Mouse (Mus musculus) embryonic fibroblast, embryonic 13.5 days (primary cell): ENCODE data around the gene Cux2. TPM values are rescaled to one million over a fixed set of nuclear protein-coding genes. Genes with fewer than 3 reads are reported as not detected.

Source experiments
- H3K27ac ChIP-seq: 2 replicates; pipeline ENCODE4 v1.5.1; 2012; ENCODE audit warnings: low read length, control low read depth, inconsistent platforms; ENCODE audit not compliant: insufficient read depth
- H3K4me1 ChIP-seq: 2 replicates; pipeline ENCODE4 v1.6.1; 2011; ENCODE audit warnings: low read length; ENCODE audit not compliant: control insufficient read depth, insufficient read depth
- H3K4me3 ChIP-seq: 2 replicates; pipeline ENCODE4 v1.5.1; 2011; ENCODE audit warnings: mild to moderate bottlenecking, control low read depth, low read length; ENCODE audit not compliant: insufficient read depth
- CTCF ChIP-seq: IDR thresholded peaks from 2 replicates; pipeline ENCODE4 v1.5.1; 2011; ENCODE audit warnings: mild to moderate bottlenecking, control low read depth, low read length, moderate library complexity, borderline replicate concordance; ENCODE audit not compliant: insufficient read depth
- POLR2A ChIP-seq: IDR thresholded peaks from 2 replicates; pipeline ENCODE4 v1.6.1; 2011; ENCODE audit warnings: low read depth, mild to moderate bottlenecking, control low read depth, low read length, moderate library complexity
- polyA plus RNA-seq: library from polyadenylated mRNA; stranded (reverse); fragments of >200 nt; gene quantifications from 2 replicates; pipeline ENCODE4 v1.2.4, GENCODE M21; 2011; ENCODE audit warnings: low read depth; ENCODE audit not compliant: missing spikeins, insufficient read length

Cux2 gene
- polyA plus RNA-seq, 1 experiment, result 1.0 TPM

DNA sequence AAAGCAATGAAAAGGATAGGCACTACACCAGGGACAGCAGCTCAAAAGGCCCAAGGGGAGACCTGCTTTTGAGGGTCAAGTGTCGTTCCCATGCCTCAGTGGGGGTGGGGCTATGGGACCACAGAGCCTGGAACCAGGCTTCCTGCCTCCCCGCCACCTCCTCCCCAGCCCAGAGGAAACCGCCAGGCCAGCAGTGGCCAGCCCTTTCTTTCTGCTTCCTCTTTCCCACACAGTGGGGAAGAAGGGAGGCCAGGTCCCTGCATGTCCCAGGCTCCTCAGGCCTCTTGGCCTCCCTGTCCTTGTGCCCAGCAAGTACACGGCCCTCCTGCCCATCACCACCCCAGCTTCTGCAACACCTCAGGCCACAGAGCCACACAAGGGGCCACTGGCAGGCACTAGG is 225.8 kb downstream of the Cux2 start:
- peaks cover 14% of the 10 kb centered on the region for H3K4me1 ChIP-seq
- TF ChIP-seq CTCF (no peak), POLR2A (no peak)
- H3K4me3 ChIP-seq, result no peak overlapping the region
- no peak overlapping the region for H3K27ac ChIP-seq

DNA sequence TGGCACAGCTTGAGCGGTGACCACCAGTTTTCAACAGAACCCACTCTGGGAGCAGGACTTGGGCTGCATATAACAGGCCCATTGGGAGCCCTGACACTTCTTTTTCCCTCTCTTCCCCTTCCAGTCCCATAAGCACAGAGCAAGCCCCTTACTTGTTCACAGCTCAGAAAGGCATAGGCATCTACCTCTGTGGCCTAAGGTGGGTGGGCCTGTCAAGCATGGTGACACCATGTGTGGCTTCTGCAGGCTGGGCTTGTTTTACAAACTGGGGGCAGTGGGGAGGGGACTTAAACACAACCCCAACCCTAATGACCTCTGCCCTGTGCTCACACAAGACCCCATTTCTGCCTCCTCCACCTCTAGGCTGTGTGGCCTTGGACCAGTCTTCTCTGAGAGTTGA is 226.2 kb downstream of the Cux2 start:
- H3K27ac ChIP-seq, result no peak overlapping the region

DNA sequence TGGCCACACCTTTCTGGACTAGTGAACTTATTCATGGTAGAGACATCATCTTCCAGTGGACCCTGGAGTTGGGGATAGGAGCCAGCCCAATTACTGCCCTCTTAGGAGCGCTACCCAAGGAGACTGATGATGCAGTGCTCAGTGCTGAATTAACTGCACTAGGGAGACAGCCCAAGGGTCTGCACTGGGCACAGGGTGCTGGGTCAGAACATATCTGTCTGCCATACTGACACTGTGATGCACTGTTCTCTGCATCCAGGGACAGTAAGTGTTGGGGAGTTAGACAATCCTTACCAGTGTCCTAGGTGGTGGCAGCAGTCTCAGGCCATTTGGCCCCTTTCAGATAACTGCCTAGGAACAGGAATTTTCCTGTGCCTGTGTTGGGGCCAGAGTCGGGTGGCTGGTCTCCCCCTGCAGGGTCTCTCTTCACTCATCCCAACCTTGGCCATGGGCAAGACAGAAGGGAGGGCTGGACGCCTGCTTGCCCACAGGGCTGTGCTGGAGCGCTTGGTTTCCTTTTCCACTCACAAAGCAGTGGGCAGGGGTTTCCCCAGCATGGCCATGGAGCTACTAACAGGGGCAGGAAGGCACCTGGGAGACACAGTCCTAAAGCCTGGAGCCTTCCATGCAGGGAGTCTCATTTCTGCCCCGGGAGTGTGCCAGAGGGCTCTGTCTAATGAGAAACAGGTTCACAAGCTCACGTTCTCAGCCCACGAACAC is 227.0 kb downstream of the Cux2 start:
- H3K27ac ChIP-seq, result no peak overlapping the region
- no peak for TF ChIP-seq CTCF

More for the DNA sequence above, 226.2 kb downstream of the Cux2 start:
- no peak overlapping the region for H3K4me3 ChIP-seq
- no peak for TF ChIP-seq POLR2A
- TF ChIP-seq CTCF, result no peak
- H3K4me1 ChIP-seq, result peaks cover 14% of the 10 kb centered on the region

DNA sequence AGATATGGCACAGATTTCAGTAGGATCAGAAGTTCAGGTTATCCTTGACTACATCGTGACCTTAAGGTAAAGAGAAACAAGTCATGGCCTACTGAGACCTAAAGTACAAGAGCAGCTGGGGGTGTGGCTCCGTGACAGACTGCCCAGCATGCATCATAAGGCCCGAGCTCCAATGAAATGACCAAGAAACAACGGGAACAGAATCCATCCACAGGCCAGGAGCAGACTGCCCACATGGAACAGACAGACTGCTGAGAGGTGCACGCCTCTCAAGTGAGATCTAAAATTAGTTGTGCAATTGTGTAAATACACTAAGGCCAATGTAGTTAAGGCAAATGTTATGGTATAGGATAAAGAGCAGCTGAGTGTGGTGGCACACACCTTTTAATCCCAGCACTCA is 228.3 kb downstream of the Cux2 start:
- H3K27ac ChIP-seq, result no peak overlapping the region
- H3K4me3 ChIP-seq, result no peak overlapping the region
- TF ChIP-seq POLR2A, result no peak
- TF ChIP-seq CTCF, result no peak
- H3K4me1 ChIP-seq, result peaks cover 14% of the 10 kb centered on the region

More for the DNA sequence above, 227.0 kb downstream of the Cux2 start:
- H3K4me1 ChIP-seq, result peaks cover 14% of the 10 kb centered on the region
- H3K4me3 ChIP-seq, result no peak overlapping the region

DNA sequence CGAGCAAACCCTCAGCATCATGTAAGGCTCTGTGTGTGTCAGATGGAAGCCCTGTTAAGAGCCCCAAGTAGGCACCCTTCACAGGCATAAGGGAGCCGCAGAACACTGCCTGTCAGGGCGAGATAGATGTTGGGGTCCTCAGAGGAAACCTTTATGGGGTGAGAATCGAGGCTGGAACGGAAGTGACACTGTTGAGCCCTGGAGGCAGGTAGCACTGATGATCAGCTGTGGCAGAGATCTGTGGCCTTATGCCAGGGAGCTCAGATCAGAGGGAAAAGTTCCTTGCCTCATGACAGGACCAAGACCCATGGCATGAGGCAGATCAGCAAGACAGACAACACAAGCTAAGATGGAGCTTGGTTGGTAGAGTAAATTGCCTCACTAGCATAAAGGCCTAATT is 228.8 kb downstream of the Cux2 start:
- TF ChIP-seq POLR2A (no peak), CTCF (no peak)
- no peak overlapping the region for H3K27ac ChIP-seq
- peaks cover 14% of the 10 kb centered on the region for H3K4me1 ChIP-seq
- no peak overlapping the region for H3K4me3 ChIP-seq

DNA sequence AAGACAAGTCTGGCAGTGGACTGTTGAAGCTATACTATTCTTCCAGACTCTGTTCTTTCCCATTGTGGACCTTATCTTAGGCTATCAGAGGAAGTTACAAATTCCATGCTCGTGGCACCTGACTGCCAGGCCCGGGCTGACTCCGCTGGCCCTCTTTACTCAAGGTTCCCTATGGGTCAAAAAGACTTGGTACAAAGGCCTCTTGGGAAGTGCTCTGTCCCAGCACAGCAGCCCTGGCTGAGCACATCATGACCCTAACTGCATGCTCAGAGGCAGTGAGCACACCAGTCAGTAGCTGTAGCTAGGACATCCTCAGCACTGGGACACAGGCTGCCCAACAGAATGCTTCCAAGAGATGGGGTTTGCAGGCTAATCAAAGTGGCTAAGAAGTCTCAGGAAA is 229.2 kb downstream of the Cux2 start:
- no peak for TF ChIP-seq POLR2A
- TF ChIP-seq CTCF, result no peak
- Histone ChIP-seq H3K4me3 (no peak overlapping the region), H3K4me1 (peaks cover 14% of the 10 kb centered on the region), H3K27ac (no peak overlapping the region)

DNA sequence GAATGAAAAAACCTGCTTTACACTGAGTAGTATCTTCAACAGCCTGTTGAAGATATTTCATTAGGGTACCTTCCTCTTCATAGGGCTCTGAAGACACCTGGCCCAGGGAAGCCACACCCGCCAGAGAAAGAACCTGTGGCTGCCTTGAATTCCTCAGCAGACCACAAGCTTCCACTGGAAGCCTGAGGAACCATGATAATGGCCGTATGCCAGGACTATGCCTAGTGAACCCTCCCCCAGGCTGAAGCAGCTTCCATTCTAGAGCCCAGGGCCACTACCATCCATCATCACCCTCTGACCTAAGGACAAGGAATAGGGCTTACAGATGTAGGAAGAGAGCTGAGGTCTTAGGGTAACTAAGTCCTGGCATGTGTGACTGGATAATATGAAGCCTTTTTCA is 229.7 kb downstream of the Cux2 start:
- TF ChIP-seq POLR2A, result no peak
- TF ChIP-seq CTCF, result no peak
- no peak overlapping the region for H3K4me3 ChIP-seq
- no peak overlapping the region for H3K27ac ChIP-seq
- peaks cover 14% of the 10 kb centered on the region for H3K4me1 ChIP-seq

DNA sequence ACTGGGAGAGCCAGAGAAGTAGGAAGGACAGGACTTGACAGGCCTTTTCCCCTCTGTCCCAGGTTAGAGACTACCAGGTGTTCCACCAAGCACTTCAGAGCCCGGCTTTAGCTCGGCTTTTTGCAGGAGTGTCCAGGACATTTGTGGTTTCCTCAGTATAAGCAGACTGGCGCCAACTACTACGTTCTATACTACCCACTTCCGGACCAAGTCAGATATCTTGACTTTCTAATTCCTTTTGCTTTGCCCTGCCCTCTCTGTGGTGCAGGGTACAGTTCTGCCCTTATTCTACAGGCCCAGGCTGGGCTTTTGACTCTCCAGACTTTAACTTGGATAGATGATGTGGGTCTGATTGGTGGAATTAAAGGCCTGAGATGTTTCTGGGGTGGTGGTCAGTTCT is 230.3 kb downstream of the Cux2 start:
- peaks cover 14% of the 10 kb centered on the region for H3K4me1 ChIP-seq
- H3K4me3 ChIP-seq, result no peak overlapping the region
- TF ChIP-seq POLR2A (no peak), CTCF (no peak)
- no peak overlapping the region for H3K27ac ChIP-seq

DNA sequence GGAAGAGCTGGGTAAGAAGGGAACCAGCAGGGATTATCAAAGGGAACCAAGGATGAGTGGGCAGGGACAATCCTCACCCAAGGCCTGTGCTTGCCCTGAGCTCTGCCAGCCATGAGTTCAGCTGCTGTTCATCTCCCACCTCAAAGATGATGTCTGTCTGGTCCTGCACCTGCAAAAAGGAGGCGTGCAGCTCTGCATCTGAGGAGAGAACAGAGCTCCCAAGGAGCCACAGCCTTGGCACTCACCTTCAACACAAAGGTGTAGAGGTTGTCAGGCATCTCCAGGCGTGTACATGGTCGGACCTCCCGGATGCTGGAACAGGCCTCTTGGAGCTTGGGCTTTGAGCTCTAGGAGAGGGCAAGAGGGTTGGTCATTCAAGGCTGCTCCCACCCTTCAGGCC is 231.0 kb downstream of the Cux2 start:
- H3K27ac ChIP-seq, result no peak overlapping the region
- TF ChIP-seq POLR2A, result no peak
- TF ChIP-seq CTCF, result no peak
- H3K4me1 ChIP-seq, result peaks cover 11% of the 10 kb centered on the region
- H3K4me3 ChIP-seq, result no peak overlapping the region

DNA sequence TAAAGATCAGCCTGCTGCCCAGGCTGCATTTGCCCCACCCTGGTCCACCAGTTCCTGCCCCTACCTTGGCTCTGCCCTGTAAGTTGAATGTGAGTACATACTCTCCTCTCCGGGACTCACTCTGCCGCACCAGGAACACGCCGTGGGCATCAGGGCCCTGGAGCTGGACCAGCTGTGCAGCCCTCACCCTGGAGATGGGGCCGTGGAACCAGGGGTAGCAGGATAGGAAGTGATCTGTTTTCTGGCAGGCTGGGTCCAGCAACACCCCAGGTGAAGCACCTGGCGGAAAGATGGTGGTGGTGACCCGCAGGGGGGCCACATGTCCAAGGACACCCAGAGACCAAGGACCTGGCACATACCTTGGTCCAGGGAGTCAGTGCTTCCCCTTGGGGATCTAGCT is 231.5 kb downstream of the Cux2 start:
- H3K4me1 ChIP-seq, result peaks cover 11% of the 10 kb centered on the region
- TF ChIP-seq POLR2A, result no peak
- TF ChIP-seq CTCF, result no peak

More for the DNA sequence above, 231.5 kb downstream of the Cux2 start:
- no peak overlapping the region for H3K27ac ChIP-seq
- no peak overlapping the region for H3K4me3 ChIP-seq
